Mouse (Mus musculus) embryonic facial prominence, embryonic 10.5 days (tissue): ENCODE data around the gene 1600002K03Rik. TPM values are rescaled to one million over a fixed set of nuclear protein-coding genes. Genes with fewer than 3 reads are reported as not detected.

Experiments used
- DNase-seq: peaks from one replicate; pipeline ENCODE4 v3.0.0-alpha.2; 2017; ENCODE audit warnings: low spot score
- H3K27ac ChIP-seq: fragments of 300-500 bp; sonication (generic); replicated peaks from 2 replicates; pipeline ENCODE4 v1.5.1; 2016; ENCODE audit warnings: mild to moderate bottlenecking
- H3K27me3 ChIP-seq: fragments of 300-500 bp; sonication (generic); replicated peaks from 2 replicates; pipeline ENCODE4 v1.6.1; 2016; ENCODE audit warnings: low read depth, mild to moderate bottlenecking; ENCODE audit not compliant: poor library complexity, severe bottlenecking
- H3K36me3 ChIP-seq: fragments of 300-500 bp; sonication (generic); replicated peaks from 2 replicates; pipeline ENCODE4 v1.6.1; 2016; ENCODE audit warnings: mild to moderate bottlenecking, moderate library complexity
- H3K4me1 ChIP-seq: fragments of 300-500 bp; sonication (generic); 2 replicates; pipeline ENCODE4 v1.6.1; 2016
- H3K4me3 ChIP-seq: fragments of 300-500 bp; sonication (generic); 2 replicates; pipeline ENCODE4 v1.5.1; 2016; ENCODE audit warnings: mild to moderate bottlenecking, moderate library complexity
- H3K9me3 ChIP-seq: fragments of 300-500 bp; sonication (generic); 2 replicates; pipeline ENCODE4 v1.6.1; 2016; ENCODE audit warnings: mild to moderate bottlenecking
- WGBS: fragments of 180-500 bp; shearing (Covaris S2); methylation state at CpG from one replicate; pipeline ENCODE4 v1.1.7; 2016; 5-methylcytosine and 5-hydroxymethylcytosine counted together
- polyA plus RNA-seq: library from polyadenylated mRNA; unstranded; fragments of >200 nt; fragmentation: Nextera tagmentation; extraction: Ambion mirVana; gene quantifications from 2 replicates; pipeline ENCODE4 v1.2.1, GENCODE M21; 2016

1600002K03Rik gene
- 10.8 and 12.0 TPM in 2 replicates for polyA plus RNA-seq

- H3K9me3 ChIP-seq: no peaks in the 10 kb centered on the region
- H3K36me3 ChIP-seq: peaks cover 39% of the 10 kb centered on the region
- DNase-seq: peak; percentile 91
- H3K27me3 ChIP-seq: no peaks in the 10 kb centered on the region
- WGBS: 10% methylated on average over 35 of the region's 35 CpGs
- peak within 1 kb of the TSS; percentile 67 for H3K4me3 ChIP-seq
- H3K4me1 ChIP-seq: peaks cover 72% of the 10 kb centered on the region
- peak within 1 kb of the TSS; percentile 87 for H3K27ac ChIP-seq
These were observed at the start of gene 1600002K03Rik for GRCm38 (mm10) chr10:80172527-80173292. Gene 1600002K03Rik, plus strand, starts transcription at chr10:80172944.

GRCm38 (mm10) chr10:80123932-80124562, 48.7 kb upstream of the 1600002K03Rik start:
- Histone ChIP-seq H3K4me3 (no peak overlapping the region), H3K27me3 (no peaks in the 10 kb centered on the region), H3K9me3 (no peaks in the 10 kb centered on the region), H3K27ac (no peak overlapping the region), H3K36me3 (peaks cover 100% of the 10 kb centered on the region), H3K4me1 (peaks cover 7% of the 10 kb centered on the region)
- DNase-seq: no peak
- 94% methylated on average over 9 of the region's 9 CpGs for WGBS

GRCm38 (mm10) chr10:80127920-80128319, 44.8 kb upstream of the 1600002K03Rik start:
- Histone ChIP-seq H3K27me3 (peaks cover 23% of the 10 kb centered on the region; the same call in 1 of the 2 replicates), H3K4me1 (peaks cover 29% of the 10 kb centered on the region), H3K9me3 (no peaks in the 10 kb centered on the region), H3K27ac (no peak overlapping the region), H3K4me3 (peak overlapping the region; percentile 15; the same call in 1 of the 2 replicates), H3K36me3 (peaks cover 100% of the 10 kb centered on the region)
- DNase-seq: no peak
- 97% methylated on average over 8 of the region's 8 CpGs for WGBS

GRCm38 (mm10) chr10:80129846-80130245, 42.9 kb upstream of the 1600002K03Rik start:
- peaks cover 32% of the 10 kb centered on the region for H3K4me1 ChIP-seq
- H3K27me3 ChIP-seq: peaks cover 41% of the 10 kb centered on the region
- no peaks in the 10 kb centered on the region for H3K9me3 ChIP-seq
- WGBS: 94% methylated on average over 9 of the region's 9 CpGs
- H3K27ac ChIP-seq: no peak overlapping the region
- peaks cover 100% of the 10 kb centered on the region for H3K36me3 ChIP-seq
- H3K4me3 ChIP-seq: peak overlapping the region; percentile 1; the same call in 1 of the 2 replicates
- DNase-seq: no peak

GRCm38 (mm10) chr10:80130403-80131031, 42.2 kb upstream of the 1600002K03Rik start:
- DNase-seq: no peak
- Histone ChIP-seq H3K4me1 (peaks cover 32% of the 10 kb centered on the region), H3K27ac (0 out of 2 replicates have a peak overlapping the region, but pooled peaks have one; percentile 48), H3K36me3 (peaks cover 100% of the 10 kb centered on the region), H3K9me3 (no peaks in the 10 kb centered on the region), H3K4me3 (peak overlapping the region; percentile 47), H3K27me3 (peaks cover 48% of the 10 kb centered on the region)
- WGBS: 87% methylated on average over 18 of the region's 18 CpGs

GRCm38 (mm10) chr10:80131316-80131951, 41.3 kb upstream of the 1600002K03Rik start:
- Histone ChIP-seq H3K27ac (peak overlapping the region; percentile 48; the same call in 1 of the 2 replicates), H3K9me3 (no peaks in the 10 kb centered on the region), H3K4me1 (peaks cover 36% of the 10 kb centered on the region), H3K27me3 (peaks cover 57% of the 10 kb centered on the region), H3K4me3 (peak overlapping the region; percentile 47), H3K36me3 (peaks cover 100% of the 10 kb centered on the region)
- peak; percentile 80 for DNase-seq
- WGBS: 12% methylated on average over 55 of the region's 55 CpGs

- peak overlapping the region; percentile 47 for H3K4me3 ChIP-seq
- DNase-seq: peak; percentile 56
These were observed 40.8 kb upstream of the 1600002K03Rik start for GRCm38 (mm10) chr10:80131952-80132350.

GRCm38 (mm10) chr10:80133226-80133849, 39.4 kb upstream of the 1600002K03Rik start:
- H3K36me3 ChIP-seq: peaks cover 82% of the 10 kb centered on the region
- no peaks in the 10 kb centered on the region for H3K9me3 ChIP-seq
- no peak overlapping the region; the same call in 1 of the 2 replicates for H3K27ac ChIP-seq
- H3K4me1 ChIP-seq: peaks cover 55% of the 10 kb centered on the region
- no peak for DNase-seq
- WGBS: 82% methylated on average over 8 of the region's 8 CpGs
- H3K4me3 ChIP-seq: peak overlapping the region; percentile 47; the same call in 1 of the 2 replicates
- H3K27me3 ChIP-seq: peaks cover 76% of the 10 kb centered on the region

More at GRCm38 (mm10) chr10:80131952-80132350, 40.8 kb upstream of the 1600002K03Rik start:
- 28% methylated on average over 27 of the region's 27 CpGs for WGBS
- H3K9me3 ChIP-seq: no peaks in the 10 kb centered on the region
- peaks cover 96% of the 10 kb centered on the region for H3K36me3 ChIP-seq
- peaks cover 62% of the 10 kb centered on the region for H3K27me3 ChIP-seq
- peaks cover 41% of the 10 kb centered on the region for H3K4me1 ChIP-seq
- peak overlapping the region; percentile 48; the same call in 1 of the 2 replicates for H3K27ac ChIP-seq

GRCm38 (mm10) chr10:80134421-80134820, 38.3 kb upstream of the 1600002K03Rik start:
- Histone ChIP-seq H3K27ac (no peak overlapping the region), H3K27me3 (peaks cover 77% of the 10 kb centered on the region), H3K9me3 (no peaks in the 10 kb centered on the region), H3K36me3 (peaks cover 71% of the 10 kb centered on the region), H3K4me1 (peaks cover 65% of the 10 kb centered on the region), H3K4me3 (no peak overlapping the region)
- DNase-seq: no peak
- WGBS: 90% methylated on average over 9 of the region's 9 CpGs

- no peak for DNase-seq
- peaks cover 64% of the 10 kb centered on the region for H3K36me3 ChIP-seq
- peaks cover 65% of the 10 kb centered on the region for H3K4me1 ChIP-seq
- WGBS: 90% methylated on average over 10 of the region's 10 CpGs
- H3K27me3 ChIP-seq: peaks cover 80% of the 10 kb centered on the region
- H3K9me3 ChIP-seq: no peaks in the 10 kb centered on the region
- H3K27ac ChIP-seq: no peak overlapping the region
- peak overlapping the region; percentile 21; the same call in 1 of the 2 replicates for H3K4me3 ChIP-seq
These were observed 37.6 kb upstream of the 1600002K03Rik start for GRCm38 (mm10) chr10:80135161-80135560.

GRCm38 (mm10) chr10:80135641-80136040, 37.1 kb upstream of the 1600002K03Rik start:
- H3K27ac ChIP-seq: no peak overlapping the region
- no peaks in the 10 kb centered on the region for H3K9me3 ChIP-seq
- H3K36me3 ChIP-seq: peaks cover 59% of the 10 kb centered on the region
- H3K4me3 ChIP-seq: no peak overlapping the region
- H3K27me3 ChIP-seq: peaks cover 82% of the 10 kb centered on the region
- H3K4me1 ChIP-seq: peaks cover 66% of the 10 kb centered on the region
- WGBS: 80% methylated on average over 1 of the region's 1 CpGs
- DNase-seq: no peak
